15 mouse cellular contexts compared by ENCODE assay signal in the genomic region with DNA sequence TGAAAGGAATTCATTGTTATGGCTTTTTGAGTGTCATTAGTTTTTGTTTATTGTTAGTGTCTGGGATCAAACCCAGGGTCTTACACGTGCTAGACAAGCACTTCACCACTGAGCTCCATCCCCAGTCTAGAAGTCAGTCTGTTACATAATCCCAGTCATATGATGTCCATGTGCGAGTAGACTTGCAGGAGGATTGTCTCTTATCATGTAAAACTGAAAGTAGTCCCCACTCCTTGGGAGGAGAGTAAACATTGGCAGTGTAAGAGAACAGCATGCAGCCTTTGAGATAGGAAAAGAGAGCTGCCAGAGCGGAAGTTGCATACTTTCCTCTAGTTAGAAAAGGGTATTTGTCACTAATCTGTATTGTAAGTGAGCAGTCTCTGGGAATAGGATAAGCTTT. TPM values are rescaled to one million over a fixed set of nuclear protein-coding genes. Genes with fewer than 3 reads are reported as not detected.
A peak's percentile ranks its signal among the peaks of the same experiment; 100 is the strongest.
DNase-seq lines count a peak whose midpoint lies in the region; ATAC-seq lines count a peak whose summit lies in the region.
"Had no signal": no experiment of that assay in that cellular context is flagged by ENCODE, and none has a peak within 500 bp of the region (broad histone marks: within the 10 kb centered on the region; RNA-seq: fewer than 3 reads in every experiment).

No protein-coding gene starts in this region.

- H3K9me3 ChIP-seq in intestine, embryonic 16.5 days (ENCODE audit: control insufficient read depth, low read length), result no peaks in the 10 kb centered on the region
- no peaks in the 10 kb centered on the region for H3K9me3 ChIP-seq in stomach, embryonic 15.5 days
- H3K9me3 ChIP-seq: G1E; kidney, embryonic 15.5 days; midbrain, embryonic 10.5 days had no signal

- no peaks in the 10 kb centered on the region for H3K27me3 ChIP-seq in intestine, embryonic 16.5 days (replicated peaks; ENCODE audit: control insufficient read depth, insufficient read depth, low read length)
- no peaks in the 10 kb centered on the region for H3K27me3 ChIP-seq in stomach, embryonic 15.5 days (replicated peaks)
- H3K27me3 ChIP-seq: kidney, embryonic 15.5 days had no signal

- WGBS in intestine, embryonic 16.5 days, result 51% methylated on average over 3 of the region's 3 CpGs
- 74% methylated on average over 3 of the region's 3 CpGs for WGBS in stomach, embryonic 15.5 days

- no peak overlapping the region for H3K4me2 ChIP-seq in intestine, embryonic 16.5 days (ENCODE audit: low read depth, low read length)
- no peak overlapping the region for H3K4me2 ChIP-seq in stomach, embryonic 15.5 days
- H3K4me2 ChIP-seq: kidney, embryonic 15.5 days had no signal

- H3K36me3 ChIP-seq in intestine, embryonic 16.5 days (ENCODE audit: control insufficient read depth, insufficient read depth, low read length), result no peaks in the 10 kb centered on the region; the same call in 1 of the 2 replicates
- H3K36me3 ChIP-seq in stomach, embryonic 15.5 days, result peaks cover 11% of the 10 kb centered on the region; the same call in 1 of the 2 replicates

- no peak overlapping the region for H3K27ac ChIP-seq in intestine, embryonic 16.5 days (ENCODE audit: low read length)
- no peak overlapping the region for H3K27ac ChIP-seq in stomach, embryonic 15.5 days
- H3K27ac ChIP-seq: kidney, embryonic 15.5 days; midbrain, embryonic 10.5 days had no signal

- no peak overlapping the region for H3K4me3 ChIP-seq in intestine, embryonic 16.5 days (ENCODE audit: low read length)
- H3K4me3 ChIP-seq in stomach, embryonic 15.5 days (replicated peaks), result no peak overlapping the region
- H3K4me3 ChIP-seq: kidney, embryonic 15.5 days; midbrain, embryonic 10.5 days had no signal

- ATAC-seq in intestine, embryonic 16.5 days, result peak; percentile 89
- ATAC-seq in stomach, embryonic 15.5 days (ENCODE audit: insufficient read depth, low FRiP score, low read depth), result peak; percentile 65; the same call in 1 of the 2 replicates
- ATAC-seq: hindbrain, embryonic 16.5 days had no signal

- no peaks in the 10 kb centered on the region for H3K4me1 ChIP-seq in intestine, embryonic 16.5 days (ENCODE audit: control insufficient read depth, insufficient read depth, low read length)
- H3K4me1 ChIP-seq in stomach, embryonic 15.5 days, result no peaks in the 10 kb centered on the region
- H3K4me1 ChIP-seq: kidney, embryonic 15.5 days; midbrain, embryonic 10.5 days had no signal

- H3K9ac ChIP-seq in intestine, embryonic 16.5 days (ENCODE audit: low read depth, low read length), result no peak overlapping the region
- H3K9ac ChIP-seq in stomach, embryonic 15.5 days, result no peak overlapping the region
- H3K9ac ChIP-seq: kidney, embryonic 15.5 days had no signal

- peak; percentile 56 for DNase-seq in kidney, adult 9 months
- no peak for DNase-seq in kidney, postnatal 14 days
- peak; percentile 35 for DNase-seq in brain, adult 2 months (ENCODE audit: low read depth, low spot score)
- DNase-seq in frontal cortex, postnatal 36 days (ENCODE audit: low spot score in 2 of 2), result no peak
- DNase-seq in retina, postnatal 1 day, result no peak
- DNase-seq: adrenal gland, postnatal 25 days; cerebellum, postnatal 25 days; right cerebral cortex, postnatal 25 days; thymus, postnatal 14 days had no signal

RNA-seq across cellular contexts. Expression of gene Sec62, which starts 20.2 kb away (rescaled TPM):
- polyA plus RNA-seq in intestine, embryonic 16.5 days (2015; fragmentation: Nextera tagmentation; extraction: Ambion mirVana), result 56.4 and 60.1 TPM in 2 replicates
- 78.6 and 86.7 TPM in 2 replicates for polyA plus RNA-seq in stomach, embryonic 15.5 days (2015; fragmentation: Nextera tagmentation; extraction: Ambion mirVana)

RNA-seq across cellular contexts. Expression of gene Gpr160, which starts 42.9 kb away (rescaled TPM):
- polyA plus RNA-seq in intestine, embryonic 16.5 days (2015; fragmentation: Nextera tagmentation; extraction: Ambion mirVana), result 12.0 and 12.8 TPM in 2 replicates
- 7.3 TPM in 2 replicates for polyA plus RNA-seq in stomach, embryonic 15.5 days (2015; fragmentation: Nextera tagmentation; extraction: Ambion mirVana)
- polyA plus RNA-seq: G1E had no signal

Comparison
In these comparisons a context has a peak if more than half of its experiments do, and no peak if none do; other contexts are left out.
1. DNase-seq: peak in kidney, adult 9 months (single experiment) and brain, adult 2 months (single experiment); none in kidney, postnatal 14 days (single experiment), frontal cortex, postnatal 36 days (0 of 2) and retina, postnatal 1 day (single experiment).